In the genomic region with DNA sequence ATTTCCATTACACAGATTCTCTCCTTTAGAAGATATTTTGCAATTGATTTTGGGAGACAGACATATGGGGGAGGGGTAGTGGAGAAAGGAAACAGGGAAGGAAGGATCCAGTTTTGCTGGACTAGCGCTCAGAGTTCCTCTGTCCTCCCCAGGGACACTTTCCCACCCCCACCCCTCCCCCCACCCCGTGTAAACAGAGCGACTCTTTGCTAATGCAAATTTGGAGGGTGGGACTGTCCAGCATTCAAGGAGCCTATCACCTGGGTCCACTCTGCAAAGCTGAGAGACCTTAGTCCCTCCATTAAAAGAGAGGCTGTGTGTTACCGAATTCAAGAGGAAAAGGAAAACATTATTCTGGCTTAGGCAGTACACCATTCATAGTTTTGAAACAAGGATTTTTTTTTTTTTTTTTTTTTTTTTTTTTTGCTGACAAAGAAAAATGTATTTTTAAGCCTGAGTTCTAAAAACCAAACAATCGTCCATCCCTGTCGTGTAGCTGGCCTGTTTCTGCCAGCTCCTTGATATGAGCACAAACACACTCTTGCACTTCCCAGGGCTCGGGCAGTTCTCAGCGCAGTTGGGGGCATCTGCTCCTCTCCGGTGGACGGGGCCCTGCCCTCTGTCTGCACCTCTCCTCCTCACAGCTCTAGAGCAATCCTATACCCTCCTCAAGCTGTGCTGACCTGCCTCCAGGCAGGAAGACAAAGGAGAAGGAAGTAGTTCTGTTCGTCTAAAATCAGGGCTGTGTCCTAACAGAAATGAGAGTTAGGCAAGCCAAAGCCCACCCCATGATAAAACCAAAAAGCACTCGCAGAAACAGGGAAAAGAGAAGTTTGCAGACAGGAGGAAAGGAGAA, we compare ENCODE assay signal across 8 mouse cellular contexts.
A peak's percentile ranks its signal among the peaks of the same experiment; 100 is the strongest.
DNase-seq lines count a peak whose midpoint lies in the region; ATAC-seq lines count a peak whose summit lies in the region.

No protein-coding gene starts in this region.

- ATAC-seq in limb, embryonic 12.5 days (ENCODE audit: insufficient number of reproducible peaks, insufficient read depth, low FRiP score, low TSS enrichment, low read depth): peak; percentile 71; the same call in 1 of the 2 replicates
- 0 out of 2 replicates have a peak, but pooled peaks have one; percentile 36 for ATAC-seq in neural tube, embryonic 13.5 days (ENCODE audit: low read depth)

- H3K9me3 ChIP-seq in limb, embryonic 12.5 days: no peaks in the 10 kb centered on the region
- H3K9me3 ChIP-seq in neural tube, embryonic 13.5 days: no peaks in the 10 kb centered on the region

- H3K4me3 ChIP-seq in limb, embryonic 12.5 days (replicated peaks): no peak overlapping the region
- H3K4me3 ChIP-seq in neural tube, embryonic 13.5 days: no peak overlapping the region

- 4% methylated on average over 12 of the region's 12 CpGs for WGBS in limb, embryonic 12.5 days
- WGBS in neural tube, embryonic 13.5 days: 2% methylated on average over 12 of the region's 12 CpGs

- H3K36me3 ChIP-seq in limb, embryonic 12.5 days: no peaks in the 10 kb centered on the region
- H3K36me3 ChIP-seq in neural tube, embryonic 13.5 days: no peaks in the 10 kb centered on the region

- peak; percentile 21 for DNase-seq in ovary, postnatal 36 days (ENCODE audit: low spot score)
- no peak for DNase-seq in ovary, postnatal 14 days (ENCODE audit: low spot score)
- peak; percentile 16 for DNase-seq in heart, adult 8-10 months (ENCODE audit: low spot score)
- DNase-seq in gastrocnemius, postnatal 4 days (ENCODE audit: low spot score in 2 of 2): no peak
- DNase-seq in adrenal gland, postnatal 4 days (ENCODE audit: low spot score in 2 of 2): no peak
- no peak for DNase-seq in cerebellum, adult 9-10 months

- peak overlapping the region; percentile 43 for H3K4me2 ChIP-seq in limb, embryonic 12.5 days
- peak overlapping the region; percentile 39 for H3K4me2 ChIP-seq in neural tube, embryonic 13.5 days

- no peaks in the 10 kb centered on the region for H3K27me3 ChIP-seq in limb, embryonic 12.5 days
- no peaks in the 10 kb centered on the region for H3K27me3 ChIP-seq in neural tube, embryonic 13.5 days

- 0 out of 2 replicates have a peak overlapping the region, but pooled peaks have one; percentile 19 for H3K9ac ChIP-seq in limb, embryonic 12.5 days (replicated peaks)
- H3K9ac ChIP-seq in neural tube, embryonic 13.5 days: no peak overlapping the region; the same call in 1 of the 2 replicates

- H3K27ac ChIP-seq in limb, embryonic 12.5 days: 0 out of 2 replicates have a peak overlapping the region, but pooled peaks have one; percentile 64
- no peak overlapping the region; the same call in 1 of the 2 replicates for H3K27ac ChIP-seq in neural tube, embryonic 13.5 days (replicated peaks)

- peaks cover 14% of the 10 kb centered on the region for H3K4me1 ChIP-seq in limb, embryonic 12.5 days (replicated peaks)
- peaks cover 25% of the 10 kb centered on the region for H3K4me1 ChIP-seq in neural tube, embryonic 13.5 days (replicated peaks)

Comparison
In these comparisons a context has a peak if more than half of its experiments do, and no peak if none do; other contexts are left out.
1. DNase-seq: peak in ovary, postnatal 36 days (single experiment) and heart, adult 8-10 months (single experiment); none in ovary, postnatal 14 days (single experiment), gastrocnemius, postnatal 4 days (0 of 2), adrenal gland, postnatal 4 days (0 of 2) and cerebellum, adult 9-10 months (single experiment).